Mouse (Mus musculus): ENCODE data around the gene Rbmxl1. TPM values are rescaled to one million over a fixed set of nuclear protein-coding genes. Genes with fewer than 3 reads are reported as not detected.
"Not testable (repeated sequence)": the region's sequence is repeated elsewhere in the genome, so short reads cannot be mapped to it uniquely, and the experiment has no call there.

The Rbmxl1 gene
- 10 to 100 TPM; 51.9 to 61.9 TPM for total RNA-seq (2021)

DNA sequence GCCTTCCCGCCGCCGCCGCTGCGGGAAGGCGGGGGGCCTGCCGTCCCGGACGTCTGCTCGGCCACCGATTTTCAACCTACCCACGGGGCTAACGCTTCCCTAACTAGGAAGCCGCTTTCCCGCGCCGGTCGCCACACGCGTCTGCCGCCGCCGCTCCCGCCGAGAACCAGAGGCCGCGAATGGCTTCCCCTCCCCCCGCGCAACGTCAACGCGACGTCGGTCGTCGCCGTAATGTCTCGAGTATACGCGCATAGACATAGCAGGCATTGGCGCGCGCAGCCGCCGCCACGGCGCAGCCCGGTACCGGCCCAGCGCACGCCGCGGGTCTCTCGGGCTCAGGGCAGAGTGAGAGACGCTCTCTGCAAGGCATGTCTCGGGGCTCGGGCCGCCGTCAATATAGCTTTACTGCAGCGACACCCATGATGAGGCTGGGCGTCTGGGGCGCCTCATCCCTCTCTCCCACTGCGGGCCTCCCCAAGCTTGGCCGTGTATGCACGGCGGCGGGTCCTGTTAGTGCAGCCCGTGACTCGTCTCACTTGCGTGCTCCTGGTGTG lies at the start of gene Rbmxl1:
TSS of gene Rbmxl1 (minus strand) at position 180 of the 554 bp plus-strand sequence.
- peak; percentile 95 to 98 for DNase-seq (ENCODE audit: extremely low spot score in 1 of 2, low spot score in 1 of 2)

DNA sequence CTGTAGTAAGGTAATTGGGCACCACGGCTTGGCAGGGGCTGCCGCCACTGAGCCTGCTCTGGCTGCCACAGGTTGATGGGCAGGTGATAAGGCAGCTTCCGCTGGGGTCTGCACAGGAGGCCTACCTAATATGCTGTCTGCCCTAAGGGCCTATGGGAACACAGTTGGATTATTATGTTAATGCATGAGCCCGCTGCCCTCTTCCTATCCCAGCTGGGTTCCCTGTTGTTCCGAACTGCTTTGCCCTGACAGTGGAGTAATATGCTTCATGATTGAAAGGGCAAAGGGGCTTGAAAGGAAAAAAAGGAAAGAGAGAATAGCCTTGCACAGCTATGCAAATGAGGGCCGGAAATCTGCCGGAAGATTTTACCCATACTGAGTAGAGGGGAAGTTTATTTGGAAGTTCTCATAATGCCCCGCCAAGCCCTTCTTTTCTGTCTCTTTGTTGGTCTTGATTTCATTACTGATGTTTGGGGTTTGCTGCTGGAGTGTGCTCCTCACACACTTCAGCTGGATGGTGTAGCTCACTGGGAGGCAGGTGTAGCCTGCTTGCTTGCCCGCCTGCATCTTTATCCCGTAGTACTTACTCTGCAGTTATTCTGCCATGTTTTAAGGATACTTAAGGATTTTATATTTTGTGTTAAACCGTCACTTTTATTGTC lies 48.2 kb upstream of the Rbmxl1 start:
- no peak for DNase-seq (ENCODE audit: extremely low spot score in 1 of 2, low spot score in 1 of 2)

DNA sequence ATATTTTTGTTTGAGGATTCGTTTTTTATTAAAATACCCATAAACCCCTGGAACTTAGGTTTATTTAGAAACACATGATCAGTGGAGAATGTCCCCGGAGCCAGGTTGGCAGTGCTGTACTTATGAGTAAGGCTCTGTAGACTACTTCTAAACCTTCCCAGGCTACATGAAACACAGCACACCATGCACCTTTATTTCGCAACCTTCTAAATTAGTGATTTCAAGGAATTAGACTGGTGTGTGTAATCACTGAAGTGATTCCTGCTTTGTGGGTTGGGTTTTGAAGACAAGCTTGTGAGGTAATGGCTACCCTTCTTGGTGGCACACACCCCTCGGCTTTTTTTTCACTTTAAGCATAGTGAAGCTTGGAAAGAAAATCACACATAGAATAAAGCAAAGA lies 47.1 kb upstream of the Rbmxl1 start:
- no peak for DNase-seq (ENCODE audit: extremely low spot score in 1 of 2, low spot score in 1 of 2)

DNA sequence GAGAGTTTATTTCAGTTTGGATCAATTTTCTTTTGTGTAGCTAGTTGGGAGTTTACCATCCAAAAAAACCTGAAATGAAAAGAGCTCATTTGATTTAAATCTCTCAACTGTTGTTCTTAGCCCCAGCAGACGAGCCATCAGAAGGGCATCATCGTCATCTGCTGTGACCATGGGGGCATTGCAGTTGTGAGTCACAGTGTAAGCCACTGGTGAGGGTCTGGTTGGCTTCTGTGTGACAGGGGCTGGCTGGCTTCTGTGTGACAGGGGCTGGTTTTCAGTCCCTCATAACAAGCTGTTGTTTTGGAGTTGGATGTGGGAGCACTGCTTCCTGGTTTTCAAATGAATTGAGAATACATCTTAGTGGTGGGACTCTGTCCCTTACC lies 42.0 kb upstream of the Rbmxl1 start:
- no peak for DNase-seq (ENCODE audit: extremely low spot score in 1 of 2, low spot score in 1 of 2)

GRCm38 (mm10) chr8:78549971-78550751 lies 41.5 kb upstream of the Rbmxl1 start:
- DNase-seq (ENCODE audit: extremely low spot score in 1 of 2, low spot score in 1 of 2) = no peak

DNA sequence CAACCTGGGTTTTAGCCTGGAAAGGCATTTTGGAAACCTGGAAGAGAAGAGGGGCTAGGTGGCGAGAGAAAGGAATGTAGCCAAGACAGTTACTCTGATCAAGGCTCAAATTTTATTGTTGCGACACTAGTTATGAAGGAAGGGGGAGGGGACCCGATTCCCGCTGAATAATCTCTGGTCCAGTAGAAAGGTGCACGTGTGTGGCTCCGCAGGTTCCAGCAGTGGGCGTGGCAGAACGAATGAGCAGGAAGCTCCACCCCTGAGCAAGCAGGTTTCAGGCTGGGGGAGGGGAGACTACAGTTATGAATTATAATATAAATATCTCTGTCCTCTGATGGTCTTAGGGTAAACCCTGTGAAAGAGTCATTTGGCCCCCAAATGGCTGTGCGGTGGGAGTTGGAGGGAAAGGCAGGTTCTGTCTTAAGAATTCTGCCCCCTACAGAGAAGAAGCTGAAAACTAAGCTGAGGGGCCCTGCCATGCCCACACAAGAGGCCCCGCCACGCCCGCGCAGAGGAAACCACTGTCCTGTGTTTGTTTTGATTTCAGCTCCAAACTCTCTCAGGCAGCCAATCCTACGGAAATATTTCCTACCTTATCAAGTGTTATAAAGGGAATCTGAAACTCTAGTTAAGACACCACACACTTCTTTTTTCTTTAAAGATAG lies 36.6 kb upstream of the Rbmxl1 start:
- not testable (repeated sequence) for DNase-seq (ENCODE audit: extremely low spot score in 1 of 2, low spot score in 1 of 2)

DNA sequence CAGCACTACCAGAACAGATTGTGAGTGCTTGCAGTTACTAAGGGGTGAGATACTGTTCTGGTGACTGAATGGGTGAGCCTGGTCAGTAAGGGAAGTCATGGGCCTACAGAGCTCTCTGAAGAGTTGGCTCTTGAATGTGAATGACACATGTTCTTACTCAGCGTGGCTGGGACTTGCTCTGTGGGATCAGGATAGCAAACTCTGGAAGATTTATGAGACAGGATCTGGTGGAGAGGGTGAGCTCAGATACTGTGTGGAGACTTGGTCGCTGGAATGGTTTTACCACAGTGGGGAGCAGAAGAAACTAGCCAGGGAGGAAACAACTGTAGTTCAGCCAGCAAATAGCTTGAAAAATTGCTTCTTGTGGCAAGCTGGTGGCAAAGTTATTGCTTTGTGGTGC lies 35.8 kb upstream of the Rbmxl1 start:
- no peak for DNase-seq (ENCODE audit: extremely low spot score in 1 of 2, low spot score in 1 of 2)

GRCm38 (mm10) chr8:78543621-78544020 lies 34.9 kb upstream of the Rbmxl1 start:
- DNase-seq (ENCODE audit: extremely low spot score in 1 of 2, low spot score in 1 of 2) = no peak

- DNase-seq (ENCODE audit: extremely low spot score in 1 of 2, low spot score in 1 of 2) = not testable (repeated sequence)
These were observed 34.0 kb upstream of the Rbmxl1 start for GRCm38 (mm10) chr8:78542670-78543069.

DNA sequence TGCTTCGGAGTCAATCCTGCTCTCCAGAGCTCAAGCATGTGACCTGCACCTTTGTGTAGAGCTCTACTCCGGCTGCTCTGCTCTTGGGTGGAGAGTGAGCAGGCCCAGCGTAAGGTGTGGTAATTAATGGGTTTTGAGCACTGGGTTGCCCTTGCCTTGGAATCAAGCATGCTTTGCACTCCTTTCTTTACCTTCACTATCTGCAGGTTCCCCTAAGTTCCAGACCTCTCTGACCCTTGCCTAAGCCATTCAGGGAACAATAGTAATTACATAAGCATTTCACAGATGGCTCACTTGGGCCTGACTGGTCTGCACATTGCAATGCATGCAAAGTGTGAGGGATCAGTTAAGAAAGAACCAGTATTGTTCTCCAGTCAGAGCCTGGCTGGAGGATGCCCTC lies 29.1 kb upstream of the Rbmxl1 start:
- DNase-seq (ENCODE audit: extremely low spot score in 1 of 2, low spot score in 1 of 2) = no peak

DNA sequence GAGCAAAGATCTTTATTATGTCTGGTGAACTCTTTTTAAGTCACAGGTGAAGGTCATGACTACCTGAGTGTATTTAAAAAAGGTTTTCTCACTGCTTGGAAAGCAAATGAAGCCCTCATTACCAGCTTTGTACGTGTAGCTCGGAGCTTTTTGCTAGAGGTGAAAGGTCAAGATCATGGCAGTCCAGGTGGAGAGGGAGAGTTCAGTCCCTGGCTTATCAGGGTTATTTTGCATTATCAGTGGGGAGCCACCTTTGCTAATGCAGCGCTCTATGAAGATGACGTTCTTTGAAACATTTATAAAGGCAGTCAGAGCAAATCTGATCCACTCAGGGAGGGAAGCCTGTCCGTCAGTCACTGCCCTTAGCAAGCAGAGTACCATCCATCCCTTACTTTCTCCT lies 28.0 kb upstream of the Rbmxl1 start:
- DNase-seq (ENCODE audit: extremely low spot score in 1 of 2, low spot score in 1 of 2) = no peak

DNA sequence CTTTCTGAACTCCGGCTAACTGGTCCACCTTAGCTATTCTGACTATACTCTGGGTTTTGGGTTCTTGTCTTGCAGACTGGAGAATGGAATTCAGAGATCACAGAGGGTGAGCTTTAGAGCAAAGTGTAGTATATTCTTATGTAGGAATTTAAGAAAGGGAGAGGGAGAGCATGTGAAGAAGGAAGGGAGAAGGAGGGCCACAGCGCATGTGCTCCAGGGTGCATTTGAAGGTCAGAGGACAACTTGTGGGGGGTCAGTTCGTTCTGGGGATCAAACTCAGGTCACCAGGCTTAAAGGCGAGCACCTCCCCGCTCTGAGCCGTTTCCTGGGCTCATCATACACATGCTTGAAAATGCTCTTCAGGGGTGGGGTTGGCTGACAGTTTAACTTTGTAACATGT lies 25.3 kb upstream of the Rbmxl1 start:
- DNase-seq (ENCODE audit: extremely low spot score in 1 of 2, low spot score in 1 of 2) = no peak

- no peak for DNase-seq (ENCODE audit: extremely low spot score in 1 of 2, low spot score in 1 of 2)
These were observed 6.4 kb upstream of the Rbmxl1 start for GRCm38 (mm10) chr8:78515132-78515531.

DNA sequence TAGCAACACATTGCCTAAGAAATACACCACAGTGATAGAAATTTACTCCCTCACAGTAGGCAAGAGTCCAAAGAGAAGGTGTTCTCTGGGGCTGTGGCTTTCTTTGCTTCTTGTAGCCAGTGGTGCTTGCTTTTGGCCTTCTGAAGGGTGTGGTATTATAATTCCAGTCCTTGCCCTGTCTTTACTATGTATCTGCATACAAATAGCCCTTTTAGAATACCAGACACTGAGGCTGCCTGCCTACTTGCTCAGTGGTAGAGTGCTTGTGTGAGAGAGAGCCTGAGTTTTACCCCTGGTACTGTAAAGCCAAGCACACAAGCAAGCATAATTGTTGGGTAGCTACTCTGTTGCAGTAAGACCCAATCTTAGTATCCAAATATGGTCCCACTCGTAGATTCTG lies 6.0 kb upstream of the Rbmxl1 start:
- no peak for DNase-seq (ENCODE audit: extremely low spot score in 1 of 2, low spot score in 1 of 2)

GRCm38 (mm10) chr8:78513106-78513505 lies 4.4 kb upstream of the Rbmxl1 start:
- no peak for DNase-seq (ENCODE audit: extremely low spot score in 1 of 2, low spot score in 1 of 2)

DNA sequence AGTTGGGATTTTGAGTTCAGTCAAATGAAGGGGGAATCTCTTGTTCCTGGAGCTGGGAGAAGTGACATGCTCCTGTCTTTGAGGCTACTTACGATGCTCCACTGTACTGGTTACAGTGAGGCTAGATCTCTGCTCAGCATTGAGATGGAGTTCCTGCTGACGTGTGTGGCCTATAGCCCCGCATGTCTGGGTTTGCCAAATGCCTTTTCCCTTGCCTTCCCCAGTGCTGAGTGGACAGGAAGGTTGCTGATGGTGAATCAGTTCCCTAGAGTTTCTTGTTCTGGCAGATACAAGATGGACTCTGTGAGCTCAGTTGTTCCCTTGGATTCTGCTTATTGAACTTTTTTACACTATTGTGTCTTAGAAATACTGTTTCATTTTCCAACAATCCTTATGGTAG lies 2.2 kb upstream of the Rbmxl1 start:
- no peak for DNase-seq (ENCODE audit: extremely low spot score in 1 of 2, low spot score in 1 of 2)

- no peak for DNase-seq (ENCODE audit: extremely low spot score in 1 of 2, low spot score in 1 of 2)
These were observed 1.4 kb upstream of the Rbmxl1 start for GRCm38 (mm10) chr8:78510094-78510493.

DNA sequence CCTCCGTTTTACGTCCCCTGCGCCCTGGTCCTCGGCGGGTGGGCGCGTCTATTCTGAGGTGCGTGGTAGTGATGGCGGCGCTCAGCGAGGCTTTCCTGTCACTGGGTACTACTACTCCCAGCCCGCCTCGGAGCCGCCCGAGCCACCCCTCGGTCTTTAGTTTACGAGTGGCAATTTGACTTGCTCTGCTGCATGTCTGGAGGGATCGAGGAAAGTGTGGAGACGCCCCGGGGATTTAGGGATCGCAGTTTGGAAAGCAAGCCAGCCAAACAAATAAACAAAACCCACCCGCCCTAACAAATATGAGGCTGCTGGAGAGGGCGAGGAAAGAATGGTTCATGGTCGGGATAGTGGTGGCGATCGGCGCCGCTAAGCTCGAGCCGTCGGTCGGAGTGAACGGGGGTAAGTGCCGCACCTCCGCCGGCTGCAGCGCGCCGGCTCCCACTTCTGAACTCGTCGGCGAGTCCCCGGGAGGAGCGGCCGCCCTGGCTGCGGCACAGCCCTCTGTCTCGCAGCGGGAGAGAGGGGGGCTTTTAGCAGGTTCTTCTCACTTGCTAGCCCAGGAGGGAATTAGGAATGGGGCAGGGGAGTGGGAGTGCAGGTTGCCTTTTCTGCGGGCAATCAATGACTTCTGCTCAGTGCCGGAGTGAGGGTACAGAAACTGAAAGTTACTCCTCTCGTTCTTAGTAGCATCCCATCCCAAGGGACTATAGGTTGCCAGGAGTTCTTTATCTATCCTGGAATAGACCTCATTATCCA lies 754 bp upstream of the Rbmxl1 start, which contains the start of gene Slc10a7:
TSS of gene Slc10a7 (plus strand) at position 74 of the 759 bp plus-strand sequence.
- peak; percentile 84 to 86 for DNase-seq (ENCODE audit: extremely low spot score in 1 of 2, low spot score in 1 of 2)

GRCm38 (mm10) chr8:78507979-78508718 lies 549 bp downstream of the Rbmxl1 start:
- peak in 1 of 2 experiments; percentile 29 for DNase-seq (ENCODE audit: extremely low spot score in 1 of 2, low spot score in 1 of 2)

- no peak for DNase-seq (ENCODE audit: extremely low spot score in 1 of 2, low spot score in 1 of 2)
These were observed 6.0 kb downstream of the Rbmxl1 start for GRCm38 (mm10) chr8:78502706-78503105.

All from layer of hippocampus, postnatal 25 days (tissue).